Mouse (Mus musculus) adrenal gland, postnatal 36 days (tissue): ENCODE results near the gene Secisbp2. TPM values are rescaled to one million over a fixed set of nuclear protein-coding genes. Genes with fewer than 3 reads are reported as not detected.
"Not testable (repeated sequence)": the region's sequence is repeated elsewhere in the genome, so short reads cannot be mapped to it uniquely, and the experiment has no call there.

ENCODE experiments used
- DNase-seq, 2 experiments: peaks; one replicate each; pipeline ENCODE4 v3.0.0; 2021; ENCODE audit warnings: mixed read lengths in 1 of 2
- long read RNA-seq, 2 experiments: library from polyadenylated mRNA; stranded (forward); transcript quantifications; one replicate each; pipeline ENCODE4 v2.0.0; 2021; ENCODE audit warnings: borderline sequencing depth in 2 of 2
- total RNA-seq, 2 experiments: library from RNA; stranded (reverse); gene quantifications; 2 replicates each; pipeline ENCODE4 v1.2.3; 2021

Secisbp2 gene
- 10 to 100 TPM; 20.9 to 24.8 TPM for total RNA-seq
- long read RNA-seq, experiment 1, partial matches to known transcripts = 18 of 30 reads
- long read RNA-seq, experiment 1, other reads (novel, unspliced or antisense) = 8 of 30 reads
- long read RNA-seq, experiment 2, transcript Secisbp2-201 (17 exons, 3,328 nt) = major isoform, 7 of 9 reads
- long read RNA-seq, experiment 2, partial matches to known transcripts = 2 of 9 reads
- long read RNA-seq, experiment 2, other reads (novel, unspliced or antisense) = 0 of 9 reads

DNA sequence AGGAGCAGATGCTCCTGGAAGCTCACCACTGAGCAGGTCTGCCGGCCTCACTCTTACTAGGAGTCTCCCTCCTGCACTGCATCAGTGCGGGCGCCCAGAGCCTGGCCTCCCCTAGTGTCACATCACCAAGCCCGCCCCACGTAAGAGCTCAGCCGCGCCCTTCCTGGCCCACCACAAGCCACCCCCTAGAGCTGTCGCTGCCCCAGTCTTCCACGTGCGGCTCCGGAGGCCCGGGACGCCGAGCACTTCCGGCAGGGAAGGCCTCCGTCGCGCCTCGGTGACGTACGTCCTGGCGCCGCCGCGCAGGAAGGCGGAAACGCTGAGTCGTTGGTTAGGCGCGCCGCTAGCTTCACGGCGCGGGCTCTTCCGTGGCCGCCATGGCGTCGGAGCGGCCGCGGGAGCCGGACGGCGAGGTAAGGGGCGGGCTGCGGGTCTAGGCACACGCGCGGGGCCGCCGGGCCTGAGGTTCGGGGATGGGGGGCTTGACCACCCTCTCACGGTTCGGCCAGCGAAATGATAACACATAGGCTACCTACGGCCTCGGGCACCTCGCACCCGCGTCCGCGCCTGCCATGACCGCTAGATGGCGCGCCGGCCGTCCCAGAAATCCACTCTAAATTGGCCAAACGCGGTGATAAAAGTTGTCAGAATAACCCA lies at the start of gene Secisbp2:
Gene Secisbp2 (plus strand): TSS at position 290 of the 657 bp plus-strand sequence.
- peak; percentile 96 for DNase-seq

DNA sequence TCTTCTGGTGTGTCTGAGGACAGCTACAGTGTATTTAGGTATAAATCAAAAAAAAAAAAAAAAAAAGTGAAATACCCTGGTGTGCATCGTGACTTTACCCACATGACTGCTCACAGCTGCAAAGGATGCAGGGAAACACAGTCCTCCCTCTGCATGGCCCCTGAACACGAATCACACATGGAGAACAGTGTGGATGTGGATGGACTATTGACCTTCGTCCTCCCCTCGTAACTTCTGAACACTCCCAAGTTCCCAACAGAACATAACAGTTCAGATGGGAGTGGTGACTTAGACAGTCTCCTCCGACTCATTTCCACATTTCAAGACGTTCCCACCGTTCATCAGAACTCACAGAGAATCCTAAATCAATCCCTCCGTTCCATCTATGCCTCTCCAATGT lies 48.7 kb upstream of the Secisbp2 start:
- no peak for DNase-seq

DNA sequence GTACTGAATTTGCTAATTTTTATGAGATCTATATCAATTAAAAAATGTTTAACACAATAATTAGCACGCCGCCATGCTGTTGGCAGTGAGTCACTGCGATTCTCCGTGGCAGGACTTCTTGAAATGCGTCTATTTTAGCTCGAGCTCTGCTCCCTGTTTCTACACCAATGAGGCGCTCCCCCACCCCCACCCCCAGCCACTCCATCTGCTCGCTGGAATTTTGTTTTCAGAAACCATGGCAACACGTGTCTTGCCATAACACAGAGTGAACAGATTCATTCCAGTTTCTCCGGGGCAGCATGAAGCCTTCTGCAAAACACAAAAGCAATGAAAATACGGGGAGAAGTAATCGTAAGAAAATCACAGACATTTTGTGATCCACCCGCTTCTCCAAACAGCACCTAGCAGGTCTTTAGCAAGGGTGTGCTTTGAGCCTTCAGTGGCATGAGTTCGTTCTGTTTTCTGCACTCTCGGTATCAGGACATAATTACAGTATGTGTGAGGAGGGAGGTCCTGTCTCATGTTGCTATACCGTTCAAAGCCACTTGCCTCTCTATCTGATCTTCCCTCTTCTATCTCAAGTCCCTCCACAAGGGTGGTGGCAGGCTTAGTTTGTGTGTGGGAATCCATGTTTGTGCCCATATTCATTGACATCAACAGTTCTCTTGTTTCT lies 48.1 kb upstream of the Secisbp2 start:
- no peak for DNase-seq

DNA sequence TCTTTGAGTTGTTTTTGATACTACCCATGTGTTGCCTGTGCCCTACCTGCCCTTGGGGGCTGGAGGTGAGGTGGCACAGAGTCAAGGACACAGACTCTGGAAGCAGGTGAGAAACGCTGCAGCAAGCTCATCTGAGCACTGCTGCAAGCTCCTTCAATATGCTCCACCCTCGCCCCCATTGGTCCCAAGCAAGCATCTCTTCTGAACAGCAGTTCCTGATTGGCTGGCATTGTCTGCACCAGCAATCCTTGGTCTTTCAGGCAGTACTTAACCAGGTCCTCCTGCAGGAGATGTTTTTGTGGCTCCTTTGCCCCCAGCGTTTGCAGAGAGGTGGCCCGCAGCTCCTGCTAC lies 47.6 kb upstream of the Secisbp2 start:
- DNase-seq = no peak

DNA sequence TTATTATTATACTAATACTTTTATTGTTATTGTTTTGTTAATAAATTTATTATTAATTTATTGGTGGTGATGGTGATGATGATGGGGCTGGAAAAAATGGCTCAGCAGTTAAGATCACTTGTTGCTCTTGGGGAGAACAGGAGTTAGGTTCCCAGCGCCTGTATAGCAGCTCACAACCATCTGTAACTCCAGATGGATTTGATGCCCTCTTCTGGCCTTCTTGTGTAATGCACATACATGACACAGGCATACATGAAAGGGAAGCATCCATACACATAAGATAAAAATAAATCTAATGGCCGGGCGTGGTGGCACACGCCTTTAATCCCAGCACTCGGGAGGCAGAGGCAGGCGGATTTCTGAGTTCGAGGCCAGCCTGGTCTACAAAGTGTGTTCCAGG lies 42.3 kb upstream of the Secisbp2 start:
- DNase-seq = no peak

DNA sequence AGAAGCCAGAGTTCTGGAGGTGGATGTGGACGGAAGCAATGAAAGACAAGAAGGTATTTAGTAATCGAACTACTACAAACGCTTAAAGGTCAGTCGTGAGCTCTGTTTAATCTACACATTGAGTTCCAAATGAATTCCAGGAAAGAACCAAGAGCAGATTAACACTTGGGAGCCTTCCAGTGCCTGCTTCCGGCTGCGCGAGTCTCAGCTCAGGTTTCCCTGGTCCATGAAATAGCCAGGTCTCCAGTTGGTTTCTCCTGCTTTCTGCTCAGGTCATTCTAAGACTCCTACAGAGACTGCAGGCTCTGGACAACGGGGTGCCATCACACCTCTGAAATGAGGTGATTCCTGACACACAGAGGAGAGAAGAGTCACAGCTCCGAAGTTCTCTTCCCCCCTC lies 40.4 kb upstream of the Secisbp2 start:
- no peak for DNase-seq

DNA sequence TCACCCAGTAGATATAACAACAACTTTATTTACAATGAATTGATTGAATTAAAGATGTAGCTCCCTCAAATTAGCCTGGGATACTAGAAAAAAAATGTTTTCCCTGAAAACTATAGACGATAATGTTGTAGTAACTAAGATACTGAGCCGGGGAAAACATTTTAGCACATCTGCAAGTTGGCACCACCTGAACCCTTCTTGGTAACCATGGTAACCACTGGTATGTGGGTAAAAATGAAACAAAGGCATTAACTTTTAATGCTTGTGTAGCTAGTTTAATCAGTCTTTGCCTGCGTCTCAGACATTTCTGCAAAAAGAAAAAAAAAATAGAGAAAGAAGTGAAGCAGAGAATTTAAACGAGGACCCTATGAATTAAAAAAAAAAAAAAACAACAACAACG lies 40.0 kb upstream of the Secisbp2 start:
- no peak for DNase-seq

DNA sequence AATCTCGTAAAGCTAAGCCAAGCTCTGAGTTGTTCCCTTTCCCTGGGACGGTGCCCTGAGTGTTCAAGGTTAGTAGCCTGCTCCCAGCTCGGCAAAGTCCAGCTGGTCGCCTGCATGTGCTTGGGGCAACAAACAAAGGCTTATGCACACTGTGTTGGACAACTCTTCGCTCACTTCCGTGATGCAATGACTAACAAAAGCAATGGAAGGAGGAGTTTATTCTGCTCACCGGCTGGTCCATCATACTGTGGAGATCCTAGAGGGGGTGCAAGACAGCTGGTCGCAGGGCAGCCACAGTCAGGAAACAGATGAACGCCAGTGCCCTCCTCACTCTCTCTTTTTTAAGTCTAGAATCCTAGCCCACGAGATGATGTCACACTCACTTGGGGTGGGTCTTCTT lies 35.7 kb upstream of the Secisbp2 start:
- no peak for DNase-seq

DNA sequence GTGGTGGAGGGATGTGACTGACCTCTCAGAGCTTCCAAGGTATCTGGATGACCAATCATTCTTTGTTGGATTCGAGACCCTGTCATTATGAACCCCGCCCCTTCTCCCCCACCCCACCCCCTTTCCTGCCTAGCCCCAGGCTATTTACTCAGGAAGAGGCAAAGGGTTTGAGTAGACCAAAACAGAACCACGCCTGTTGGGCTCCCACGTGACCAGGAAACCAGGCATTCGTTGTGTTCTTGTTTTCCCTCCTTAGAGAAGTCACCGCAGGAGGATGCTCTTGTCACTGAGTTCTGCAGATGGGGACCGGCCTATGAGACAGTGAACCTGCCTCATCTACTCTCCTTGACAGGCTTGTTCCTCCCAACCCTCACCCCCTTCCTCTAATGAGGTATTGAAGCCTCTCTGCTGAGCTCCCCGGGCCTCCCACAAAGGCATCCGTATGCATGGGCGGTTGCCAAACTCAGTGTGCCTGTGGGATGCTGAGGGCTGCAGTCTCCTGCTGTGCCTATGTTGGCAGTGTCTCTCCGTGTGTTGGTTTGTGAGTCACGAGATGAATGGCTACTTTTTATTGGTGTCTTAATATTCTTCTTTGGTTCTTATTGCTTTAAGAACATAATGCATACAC lies 35.0 kb upstream of the Secisbp2 start:
- no peak for DNase-seq

DNA sequence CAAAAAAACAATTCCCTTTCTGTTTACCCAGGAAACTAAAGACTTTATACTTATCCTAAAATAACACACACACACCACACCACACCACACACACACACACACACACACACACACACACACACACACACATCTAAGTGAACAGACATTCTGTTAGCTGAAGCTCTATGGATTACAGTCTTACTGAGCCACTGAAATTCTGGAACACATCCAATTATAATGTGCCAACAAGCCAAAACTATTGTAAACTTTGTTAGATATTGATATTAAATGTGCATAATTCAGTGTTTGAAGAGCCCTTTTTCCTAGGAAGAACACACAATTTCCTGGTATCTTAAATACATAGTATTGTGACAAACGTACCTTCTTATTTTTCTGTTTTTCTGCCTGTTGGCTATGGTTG lies 34.2 kb upstream of the Secisbp2 start:
- DNase-seq = no peak

DNA sequence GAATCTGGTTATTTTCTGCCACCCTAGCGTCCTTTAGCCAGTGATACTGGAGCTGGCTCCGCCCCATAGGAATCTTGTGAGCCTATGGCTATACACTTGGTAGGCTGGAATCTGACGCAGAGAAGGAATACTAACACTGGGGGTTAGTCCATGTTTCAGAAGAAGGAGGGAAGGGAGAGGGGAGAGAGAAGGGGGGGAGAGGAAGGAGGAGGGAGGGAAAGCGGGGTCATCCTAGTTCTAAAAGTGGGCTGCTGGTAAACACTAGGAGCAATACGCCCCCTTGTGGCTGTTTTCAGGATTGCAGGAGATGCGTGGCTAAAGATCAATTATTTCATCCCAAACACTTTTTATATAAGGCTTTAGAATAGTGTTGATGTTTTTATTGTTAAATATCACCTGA lies 33.6 kb upstream of the Secisbp2 start:
- peak; percentile 51 to 57 for DNase-seq

DNA sequence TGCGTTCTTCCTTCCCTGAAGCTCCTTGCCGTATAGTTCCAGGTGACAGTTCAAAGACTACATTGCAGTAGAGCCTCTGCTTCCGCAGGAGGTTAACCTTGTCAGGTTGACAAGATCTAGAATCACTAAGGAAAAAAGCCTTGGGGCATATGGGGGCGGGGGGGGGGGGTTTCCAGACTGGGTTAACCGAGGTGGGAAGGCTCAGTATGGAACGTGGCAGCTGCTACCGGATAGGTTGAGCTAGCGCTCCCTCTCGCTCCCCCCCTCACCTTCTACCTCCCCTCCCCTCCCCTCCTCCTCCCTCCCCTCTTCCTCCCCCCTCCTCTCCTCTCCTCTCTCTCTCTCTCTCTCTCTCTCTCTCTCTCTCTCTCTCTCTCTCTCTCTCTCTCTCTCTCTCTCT lies 32.9 kb upstream of the Secisbp2 start:
- no peak for DNase-seq

DNA sequence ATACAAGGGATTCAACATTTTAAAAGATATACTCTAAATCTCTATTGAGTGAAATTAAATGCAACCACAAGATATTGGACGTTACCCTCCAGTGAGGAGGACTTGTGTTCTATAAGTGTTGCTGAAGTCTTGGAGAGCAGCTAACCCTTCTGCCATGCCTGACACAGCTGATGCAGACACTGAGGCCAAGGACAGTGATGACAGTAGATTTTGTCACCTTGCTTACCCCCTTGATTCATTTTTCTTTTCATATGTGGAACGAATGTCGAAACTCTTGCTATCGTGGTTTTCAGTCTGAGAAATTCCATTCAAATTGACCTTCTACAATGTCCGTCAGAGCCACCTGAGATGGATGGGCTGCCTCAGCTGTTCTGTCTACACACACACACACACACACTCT lies 28.9 kb upstream of the Secisbp2 start:
- DNase-seq = peak; percentile 6 to 32

DNA sequence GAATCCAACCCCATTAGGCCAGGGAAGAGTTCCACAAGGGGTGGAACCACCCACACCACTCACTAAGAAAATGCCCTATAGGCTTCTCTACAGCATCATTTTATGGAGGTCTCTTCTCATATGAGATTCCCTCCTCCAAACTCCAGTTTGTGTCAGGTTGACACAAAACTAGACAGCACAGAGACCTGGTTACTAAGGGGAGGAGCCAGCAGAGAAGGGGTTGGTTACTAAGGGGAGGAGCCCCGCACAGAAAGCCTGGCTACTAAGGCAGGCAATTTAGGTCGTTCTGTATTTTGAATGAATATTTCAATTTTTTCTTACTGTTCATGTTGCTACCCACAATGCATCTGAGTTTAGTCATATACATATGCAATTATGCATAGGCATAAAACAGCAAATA lies 27.8 kb upstream of the Secisbp2 start:
- DNase-seq = no peak

DNA sequence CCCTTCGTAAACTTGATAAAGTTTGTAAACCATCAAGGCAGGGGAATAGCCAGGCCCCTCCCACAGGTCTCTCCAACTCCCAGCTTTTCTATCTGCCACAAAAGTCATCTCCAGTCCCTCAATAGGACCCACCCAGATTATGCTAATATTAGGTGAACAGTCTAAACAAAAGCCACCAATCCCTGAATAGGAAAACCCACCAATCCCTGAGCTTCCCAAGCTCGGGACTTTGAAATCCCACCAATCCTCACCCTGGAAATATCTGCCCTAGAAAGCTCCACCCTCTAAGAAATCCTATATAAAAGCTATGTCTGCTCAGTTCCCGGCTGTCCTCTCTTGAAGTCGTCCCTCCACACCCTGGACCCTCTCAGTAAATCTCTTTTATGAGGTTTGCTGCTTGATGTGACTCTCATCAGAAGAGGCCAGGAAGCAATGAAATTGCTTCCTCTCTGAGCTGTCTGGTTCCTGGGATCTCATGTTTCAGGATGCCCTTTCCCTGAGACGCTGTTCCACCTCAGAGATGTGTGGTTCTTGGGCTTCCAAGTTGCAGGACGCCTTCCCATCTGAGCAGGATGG lies 23.1 kb upstream of the Secisbp2 start:
- no peak for DNase-seq

DNA sequence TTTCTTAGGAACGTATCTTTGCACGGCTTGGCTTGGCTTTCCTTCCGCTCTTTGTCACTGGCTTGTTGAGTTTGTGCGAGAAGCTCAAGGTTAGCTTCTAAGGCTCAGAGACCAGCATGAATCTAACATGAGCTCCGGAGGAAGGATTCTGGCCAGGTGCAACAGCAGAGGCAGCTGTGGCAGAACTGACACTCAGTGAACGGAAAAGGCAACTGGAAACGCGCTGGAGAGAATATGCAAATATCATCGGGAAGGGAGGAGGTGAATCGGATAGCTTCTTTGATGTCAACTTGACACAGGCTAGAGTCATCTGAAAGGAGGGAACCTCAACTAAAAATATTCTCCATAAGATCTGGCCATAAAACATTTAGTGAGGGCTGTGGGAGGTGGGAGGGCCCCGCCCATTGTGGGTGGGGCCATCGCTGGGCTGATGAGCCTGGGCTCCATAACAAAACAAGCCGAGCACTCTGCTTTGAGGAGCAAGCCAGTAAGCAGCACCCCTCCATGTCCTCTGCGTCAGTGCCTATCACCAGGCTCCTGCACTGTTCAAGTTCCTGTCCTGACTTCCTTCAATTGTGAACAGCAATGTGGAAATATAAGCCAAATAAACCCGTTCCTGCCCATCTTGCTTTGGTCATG lies 20.0 kb upstream of the Secisbp2 start:
- DNase-seq = no peak

DNA sequence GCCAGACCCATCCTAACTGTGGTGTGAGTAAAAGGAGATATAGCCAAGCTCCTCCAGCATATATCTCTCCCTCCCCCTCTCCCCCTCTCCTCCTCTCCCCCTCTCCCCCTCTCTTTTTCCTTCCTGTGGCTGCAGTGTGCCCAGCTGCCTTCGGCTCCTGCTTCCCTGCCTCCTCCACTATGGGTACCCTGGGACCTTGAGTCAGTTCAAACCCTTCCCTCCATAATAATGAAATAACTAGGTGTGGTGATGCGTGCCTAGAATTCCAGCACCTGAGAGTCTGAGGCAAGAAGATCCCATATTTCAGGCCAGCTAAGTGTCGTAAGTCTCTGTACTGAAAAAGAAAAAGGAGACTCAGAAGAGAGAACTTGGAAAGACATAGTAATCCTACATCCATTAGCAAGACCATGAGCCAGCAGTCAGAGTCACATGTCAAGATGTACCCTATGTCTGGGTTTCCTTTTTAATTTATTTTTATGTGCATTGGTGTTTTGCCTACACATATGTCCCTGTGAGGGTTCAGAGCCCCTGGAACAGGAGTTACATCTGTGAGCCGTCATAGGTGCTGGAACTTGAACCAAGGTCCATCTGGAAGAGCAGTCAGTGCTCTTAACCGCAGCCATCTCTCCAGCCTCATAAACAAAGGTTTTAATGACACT lies 18.8 kb upstream of the Secisbp2 start:
- DNase-seq = no peak

DNA sequence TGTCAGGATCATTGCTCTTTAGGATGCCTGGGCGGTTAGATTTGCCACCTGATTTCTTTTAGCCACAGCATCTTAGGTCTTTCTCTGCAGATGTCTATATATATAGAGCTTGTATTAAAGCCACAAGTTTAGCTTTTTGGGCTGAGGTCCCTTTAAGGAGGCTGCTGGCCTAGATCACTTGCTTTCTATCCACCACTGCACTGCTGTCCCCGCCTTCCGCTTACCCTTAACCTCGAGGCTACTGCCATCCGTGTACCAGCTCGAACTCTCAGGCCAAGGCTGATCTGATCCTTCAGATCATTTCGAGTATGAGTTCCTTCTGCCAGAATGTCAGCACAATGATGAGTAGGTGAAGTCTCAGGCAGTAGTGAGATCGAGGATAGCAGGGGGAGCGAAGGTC lies 16.1 kb upstream of the Secisbp2 start:
- DNase-seq = not testable (repeated sequence)

DNA sequence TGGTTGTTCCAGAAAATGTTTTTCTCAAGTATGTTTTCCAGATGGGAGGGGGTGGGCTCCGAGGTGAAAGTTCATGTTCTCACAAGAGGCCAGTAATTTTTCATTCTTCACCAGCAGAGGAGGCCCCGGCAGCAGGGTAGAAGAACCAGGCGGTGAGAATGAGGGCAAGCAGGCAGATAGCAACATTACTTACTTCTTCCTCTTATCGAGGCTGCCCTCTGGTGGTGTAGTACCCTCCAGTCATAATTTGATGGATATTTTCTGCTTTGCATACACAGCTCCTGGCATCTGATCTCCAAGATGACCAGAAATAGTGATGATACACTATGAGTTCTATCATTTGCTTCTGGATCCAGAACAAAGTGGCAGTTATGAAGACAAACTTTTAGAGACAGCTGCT lies 12.5 kb upstream of the Secisbp2 start:
- DNase-seq = peak in 1 of 2 experiments; percentile 12

DNA sequence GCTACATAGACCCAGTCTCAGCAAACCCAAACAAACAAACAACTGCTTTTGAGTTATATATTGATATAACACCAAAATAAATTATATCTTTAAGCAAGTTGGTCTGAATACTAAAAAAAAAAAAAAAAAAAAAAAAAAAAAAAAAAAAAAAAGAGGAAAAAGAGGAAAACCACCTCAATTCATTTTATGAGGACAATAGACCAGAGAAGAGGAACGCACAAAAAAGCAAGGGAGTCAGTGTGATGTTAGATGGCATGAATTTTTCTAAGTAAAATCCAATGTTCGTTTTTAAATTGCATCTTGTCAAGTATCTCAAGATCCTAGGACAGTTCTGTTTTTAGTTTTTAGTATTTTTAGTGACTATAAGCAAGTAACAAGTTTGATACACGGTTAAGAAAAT lies 10.1 kb upstream of the Secisbp2 start:
- DNase-seq = no peak

DNA sequence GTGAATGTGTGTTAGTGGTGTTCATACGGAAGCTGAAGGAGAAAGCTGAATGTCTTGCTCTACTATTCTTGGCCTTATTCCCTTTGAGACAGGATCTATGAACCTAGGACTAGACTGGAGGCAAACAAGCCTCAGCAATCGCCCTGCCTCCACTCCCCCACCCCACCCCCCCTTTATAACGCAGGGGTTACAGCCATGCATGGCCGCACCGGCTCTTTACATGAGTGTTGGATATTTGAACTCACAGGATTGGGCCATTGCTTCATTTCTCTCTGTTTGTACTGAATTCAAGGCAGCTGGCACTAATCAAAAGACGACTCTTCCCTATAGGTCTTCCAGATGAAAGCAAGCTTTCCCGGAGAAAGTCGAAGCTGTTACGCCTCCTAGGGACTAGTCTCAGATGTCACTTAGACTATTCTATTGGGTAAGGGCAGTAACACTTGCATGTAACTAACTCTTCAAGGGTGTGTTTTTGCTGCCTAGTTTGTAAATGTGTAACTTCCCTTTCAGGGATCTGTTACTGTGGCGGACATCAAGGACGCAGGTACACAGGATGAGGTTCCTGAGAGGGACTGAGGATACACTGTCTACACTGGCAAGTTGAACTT lies 9.2 kb upstream of the Secisbp2 start:
- no peak for DNase-seq
